Mouse (Mus musculus): ENCODE results near the gene Fam163a. TPM values are rescaled to one million over a fixed set of nuclear protein-coding genes. Genes with fewer than 3 reads are reported as not detected.
"Not testable (repeated sequence)": the region's sequence is repeated elsewhere in the genome, so short reads cannot be mapped to it uniquely, and the experiment has no call there.

Fam163a gene
- total and polyA plus RNA-seq, 3 experiments = 0.11 TPM; not detected in 2

DNA sequence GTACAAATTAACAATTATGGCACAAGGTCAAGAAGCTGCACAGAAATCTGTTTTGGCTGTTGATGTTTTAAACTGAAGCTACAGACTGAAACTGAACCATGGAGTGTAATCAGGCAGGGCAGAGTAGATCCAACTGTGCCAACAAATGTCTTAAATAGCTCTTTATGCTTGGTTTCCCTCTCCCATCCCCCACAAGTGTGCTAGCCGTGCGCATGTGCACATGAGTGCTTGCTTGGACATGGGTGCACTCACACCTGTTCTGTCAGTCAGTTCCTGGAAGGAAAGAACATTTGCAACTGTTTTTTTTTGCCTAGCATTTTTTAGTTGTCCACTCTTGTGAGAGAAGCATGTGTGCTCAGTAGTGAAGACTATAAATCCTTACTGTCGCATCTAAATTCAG, 158.1 kb downstream of the Fam163a start:
- Histone ChIP-seq H3K4me3 (ENCODE audit: low read depth, low read length) (no peak overlapping the region), H3K36me3 (replicated peaks) (peaks cover 91% of the 10 kb centered on the region), H3K9me3 (replicated peaks) (no peaks in the 10 kb centered on the region), H3K4me1 (ENCODE audit: insufficient read depth, low read depth, low read length) (peaks cover 44% of the 10 kb centered on the region), H3K27me3 (ENCODE audit: insufficient read depth, low read length) (no peaks in the 10 kb centered on the region)
- ATAC-seq (ENCODE audit: extremely low read depth, insufficient number of reproducible peaks, low FRiP score, poor library complexity, severe bottlenecking) (no peak), DNase-seq (ENCODE audit: low spot score) (no peak)
- TF ChIP-seq GATA1 (IDR thresholded peaks at IDR 0.05; ENCODE audit: borderline replicate concordance, low read length) (no peak), TAL1 (conservative IDR thresholded peaks at IDR 0.05; ENCODE audit: low read depth, low read length) (no peak), CTCF (IDR thresholded peaks at IDR 0.05; ENCODE audit: low read depth, low read length) (no peak), POLR2AphosphoS5 (IDR thresholded peaks at IDR 0.05; ENCODE audit: insufficient replicate concordance, low read depth, low read length) (no peak), GATA2 (IDR thresholded peaks at IDR 0.05; ENCODE audit: borderline replicate concordance, low read depth, low read length) (no peak)

GRCm38 (mm10) chr1:156044211-156044611, 160.6 kb downstream of the Fam163a start:
- H3K36me3 ChIP-seq (replicated peaks) = peaks cover 66% of the 10 kb centered on the region
- no peak for DNase-seq (ENCODE audit: low spot score)

DNA sequence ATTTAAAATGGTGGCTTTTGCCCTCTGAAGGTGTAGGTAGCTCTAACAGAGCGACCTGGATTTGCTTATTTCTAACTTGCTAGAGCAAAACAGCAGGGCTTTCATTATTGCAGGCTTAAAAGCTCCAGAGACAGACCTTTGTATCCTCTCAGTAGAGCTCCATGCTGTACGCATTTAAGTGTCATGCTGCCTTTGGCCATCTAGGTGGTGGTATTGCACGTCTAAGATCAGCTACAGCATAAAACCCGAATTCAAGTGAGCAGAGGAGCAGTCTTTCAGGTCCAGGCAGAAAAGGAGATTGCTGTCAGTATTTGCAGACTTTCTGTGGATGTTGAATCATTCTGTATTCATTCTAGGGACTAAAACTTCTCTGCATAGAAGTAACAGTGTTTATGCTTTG, 161.8 kb downstream of the Fam163a start:
- peak; percentile 29; the same call in 1 of the 2 replicates for TF ChIP-seq CTCF (IDR thresholded peaks at IDR 0.05; ENCODE audit: low read depth, low read length)
- no peak for TF ChIP-seq TAL1 (conservative IDR thresholded peaks at IDR 0.05; ENCODE audit: low read depth, low read length)

More at GRCm38 (mm10) chr1:156044211-156044611, 160.6 kb downstream of the Fam163a start:
- TF ChIP-seq CTCF (IDR thresholded peaks at IDR 0.05; ENCODE audit: low read depth, low read length) (no peak), POLR2AphosphoS5 (IDR thresholded peaks at IDR 0.05; ENCODE audit: insufficient replicate concordance, low read depth, low read length) (no peak), TAL1 (conservative IDR thresholded peaks at IDR 0.05; ENCODE audit: low read depth, low read length) (no peak), GATA1 (IDR thresholded peaks at IDR 0.05; ENCODE audit: borderline replicate concordance, low read length) (no peak), GATA2 (IDR thresholded peaks at IDR 0.05; ENCODE audit: borderline replicate concordance, low read depth, low read length) (no peak)
- no peak for ATAC-seq (ENCODE audit: extremely low read depth, insufficient number of reproducible peaks, low FRiP score, poor library complexity, severe bottlenecking)
- Histone ChIP-seq H3K4me3 (ENCODE audit: low read depth, low read length) (no peak overlapping the region), H3K27me3 (ENCODE audit: insufficient read depth, low read length) (no peaks in the 10 kb centered on the region), H3K4me1 (ENCODE audit: insufficient read depth, low read depth, low read length) (peaks cover 55% of the 10 kb centered on the region), H3K9me3 (replicated peaks) (no peaks in the 10 kb centered on the region)

GRCm38 (mm10) chr1:156042481-156042880, 162.3 kb downstream of the Fam163a start:
- Histone ChIP-seq H3K9me3 (replicated peaks) (no peaks in the 10 kb centered on the region), H3K27me3 (ENCODE audit: insufficient read depth, low read length) (no peaks in the 10 kb centered on the region), H3K4me1 (ENCODE audit: insufficient read depth, low read depth, low read length) (peaks cover 60% of the 10 kb centered on the region), H3K36me3 (replicated peaks) (peaks cover 51% of the 10 kb centered on the region), H3K4me3 (ENCODE audit: low read depth, low read length) (peak overlapping the region; percentile 72; the same call in 1 of the 2 replicates)
- DNase-seq (ENCODE audit: low spot score) (no peak), ATAC-seq (ENCODE audit: extremely low read depth, insufficient number of reproducible peaks, low FRiP score, poor library complexity, severe bottlenecking) (no peak)
- TF ChIP-seq GATA1 (IDR thresholded peaks at IDR 0.05; ENCODE audit: borderline replicate concordance, low read length) = no peak
- TF ChIP-seq POLR2AphosphoS5 (IDR thresholded peaks at IDR 0.05; ENCODE audit: insufficient replicate concordance, low read depth, low read length) = no peak
- TF ChIP-seq GATA2 (IDR thresholded peaks at IDR 0.05; ENCODE audit: borderline replicate concordance, low read depth, low read length) = no peak
- no peak for TF ChIP-seq TAL1 (conservative IDR thresholded peaks at IDR 0.05; ENCODE audit: low read depth, low read length)
- no peak for TF ChIP-seq CTCF (IDR thresholded peaks at IDR 0.05; ENCODE audit: low read depth, low read length)

More for the DNA sequence above, 161.8 kb downstream of the Fam163a start:
- no peaks in the 10 kb centered on the region for H3K9me3 ChIP-seq (replicated peaks)
- peaks cover 56% of the 10 kb centered on the region for H3K36me3 ChIP-seq (replicated peaks)
- ATAC-seq (ENCODE audit: extremely low read depth, insufficient number of reproducible peaks, low FRiP score, poor library complexity, severe bottlenecking) = 0 out of 2 replicates have a peak, but pooled peaks have one; percentile 38
- H3K27me3 ChIP-seq (ENCODE audit: insufficient read depth, low read length) = no peaks in the 10 kb centered on the region
- peak; percentile 47 for DNase-seq (ENCODE audit: low spot score)
- peaks cover 60% of the 10 kb centered on the region for H3K4me1 ChIP-seq (ENCODE audit: insufficient read depth, low read depth, low read length)
- no peak overlapping the region; the same call in 1 of the 2 replicates for H3K4me3 ChIP-seq (ENCODE audit: low read depth, low read length)

DNA sequence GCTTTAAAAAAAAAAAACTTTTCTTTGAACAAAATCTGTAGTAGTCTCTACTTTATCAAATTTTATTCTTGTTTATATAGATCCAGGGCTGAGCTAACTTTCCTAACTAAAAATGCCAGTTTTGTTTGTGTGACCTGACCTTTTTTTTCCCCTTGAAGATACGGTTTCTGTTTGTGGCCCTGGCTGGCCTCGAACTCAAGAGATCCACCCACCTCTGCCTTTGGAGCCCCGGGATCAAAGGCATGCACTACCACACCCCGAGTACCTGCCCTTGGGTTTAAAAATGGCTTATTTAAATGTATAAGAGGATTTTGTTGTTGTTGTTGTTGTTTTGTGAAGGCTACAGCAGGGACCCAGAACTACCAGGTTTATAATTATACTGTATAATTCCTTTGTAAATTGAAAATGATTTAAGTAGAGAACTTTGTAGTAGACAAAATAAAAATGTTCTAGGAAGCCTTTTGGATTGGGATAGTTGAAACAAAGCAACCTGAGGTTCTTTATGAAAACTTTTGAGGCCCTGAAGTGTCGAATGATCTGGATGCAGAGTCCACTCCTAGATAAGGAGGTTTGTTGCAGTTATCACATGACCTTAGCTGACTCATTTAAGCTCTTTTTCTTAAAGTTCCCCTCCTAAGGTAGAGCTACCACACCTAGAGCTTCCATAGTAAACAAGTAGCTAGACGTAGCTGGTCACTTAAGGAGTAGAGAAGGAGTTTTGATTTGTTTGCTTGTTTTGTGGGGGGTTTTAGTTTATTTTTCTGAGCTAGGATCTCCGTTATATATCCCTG, 163.2 kb downstream of the Fam163a start:
- ATAC-seq (ENCODE audit: extremely low read depth, insufficient number of reproducible peaks, low FRiP score, poor library complexity, severe bottlenecking) (no peak), DNase-seq (ENCODE audit: low spot score) (no peak)
- Histone ChIP-seq H3K9me3 (replicated peaks) (no peaks in the 10 kb centered on the region), H3K36me3 (replicated peaks) (peaks cover 44% of the 10 kb centered on the region), H3K4me1 (ENCODE audit: insufficient read depth, low read depth, low read length) (peaks cover 58% of the 10 kb centered on the region), H3K4me3 (ENCODE audit: low read depth, low read length) (peak overlapping the region; percentile 72), H3K27me3 (ENCODE audit: insufficient read depth, low read length) (no peaks in the 10 kb centered on the region)
- TF ChIP-seq CTCF (IDR thresholded peaks at IDR 0.05; ENCODE audit: low read depth, low read length) = no peak
- TF ChIP-seq GATA1 (IDR thresholded peaks at IDR 0.05; ENCODE audit: borderline replicate concordance, low read length) = no peak
- no peak for TF ChIP-seq POLR2AphosphoS5 (IDR thresholded peaks at IDR 0.05; ENCODE audit: insufficient replicate concordance, low read depth, low read length)
- no peak for TF ChIP-seq GATA2 (IDR thresholded peaks at IDR 0.05; ENCODE audit: borderline replicate concordance, low read depth, low read length)
- TF ChIP-seq TAL1 (conservative IDR thresholded peaks at IDR 0.05; ENCODE audit: low read depth, low read length) = no peak

DNA sequence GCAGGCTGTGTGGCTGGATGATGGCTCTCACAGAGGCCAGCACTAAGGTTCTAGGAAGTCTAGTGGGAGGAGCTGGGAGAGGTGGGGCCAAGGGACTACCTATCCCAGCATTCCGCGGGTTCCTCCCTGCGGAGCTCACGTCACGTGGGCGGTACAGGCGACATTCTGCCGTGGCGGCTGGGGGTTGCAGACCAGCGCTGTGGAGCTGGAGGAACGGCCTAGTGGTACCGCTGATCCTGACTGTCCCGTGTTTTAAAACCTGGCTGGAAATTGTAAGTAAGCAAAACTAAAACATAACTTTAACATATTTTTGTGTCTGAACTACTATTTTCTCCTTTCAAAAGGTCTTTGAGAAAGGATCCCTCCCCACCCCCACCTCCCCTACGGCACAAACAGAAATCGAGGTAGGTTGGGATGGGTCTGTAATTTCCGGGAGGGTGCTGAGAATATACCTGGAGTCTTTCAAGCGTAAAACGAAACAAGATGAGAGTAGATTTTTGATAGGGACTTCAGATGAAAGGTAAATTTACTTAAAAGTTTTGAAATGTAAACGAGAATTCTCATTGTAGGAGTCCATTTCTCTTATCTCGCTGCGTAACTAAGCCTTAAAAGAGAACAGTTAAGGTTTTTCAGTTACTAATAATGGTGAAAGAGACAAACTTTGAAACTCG, 164.0 kb downstream of the Fam163a start:
- ATAC-seq (ENCODE audit: extremely low read depth, insufficient number of reproducible peaks, low FRiP score, poor library complexity, severe bottlenecking) (peak; percentile 76), DNase-seq (ENCODE audit: low spot score) (peak; percentile 74)
- Histone ChIP-seq H3K4me3 (ENCODE audit: low read depth, low read length) (peak overlapping the region; percentile 72), H3K4me1 (ENCODE audit: insufficient read depth, low read depth, low read length) (peaks cover 57% of the 10 kb centered on the region), H3K27me3 (ENCODE audit: insufficient read depth, low read length) (no peaks in the 10 kb centered on the region), H3K36me3 (replicated peaks) (peaks cover 39% of the 10 kb centered on the region), H3K9me3 (replicated peaks) (no peaks in the 10 kb centered on the region)
- TF ChIP-seq TAL1 (conservative IDR thresholded peaks at IDR 0.05; ENCODE audit: low read depth, low read length) (no peak), POLR2AphosphoS5 (IDR thresholded peaks at IDR 0.05; ENCODE audit: insufficient replicate concordance, low read depth, low read length) (0 out of 2 replicates have a peak, but pooled peaks have one; percentile 49)

DNA sequence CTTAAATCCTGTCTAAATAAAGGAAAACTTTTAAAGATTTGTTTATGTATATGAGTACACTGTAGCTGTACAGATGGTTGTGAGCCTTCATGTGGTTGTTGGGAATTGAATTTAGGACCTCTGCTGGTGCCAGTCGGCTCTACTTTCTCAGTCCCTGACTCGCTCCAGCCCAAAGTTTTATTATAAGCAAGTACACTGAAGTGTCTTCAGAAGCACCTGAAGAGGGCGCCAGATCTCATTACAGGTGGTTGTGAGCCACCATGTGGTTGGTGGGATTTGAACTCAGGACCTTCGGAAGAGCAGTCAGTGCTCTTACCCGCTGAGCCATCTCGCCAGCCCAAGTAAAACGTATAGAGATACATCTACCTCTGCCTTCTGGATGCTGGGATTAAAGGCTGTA, 164.8 kb downstream of the Fam163a start:
- not testable (repeated sequence) for H3K27me3 ChIP-seq (ENCODE audit: insufficient read depth, low read length); DNase-seq (ENCODE audit: low spot score); H3K9me3 ChIP-seq (replicated peaks); H3K4me3 ChIP-seq (ENCODE audit: low read depth, low read length); ATAC-seq (ENCODE audit: extremely low read depth, insufficient number of reproducible peaks, low FRiP score, poor library complexity, severe bottlenecking)
- Histone ChIP-seq H3K36me3 (replicated peaks) (peaks cover 30% of the 10 kb centered on the region), H3K4me1 (ENCODE audit: insufficient read depth, low read depth, low read length) (peaks cover 51% of the 10 kb centered on the region)
